Mouse (Mus musculus): Measurements from ENCODE around the gene Rabgef1. TPM values are rescaled to one million over a fixed set of nuclear protein-coding genes. Genes with fewer than 3 reads are reported as not detected.

Rabgef1 gene
- 10 to 100 TPM; 59.4 to 70.2 TPM for total RNA-seq (2023)

GRCm38 (mm10) chr5:130171423-130171954, at the start of gene Rabgef1:
Rabgef1 (plus strand) TSS chr5:130171798.

GRCm38 (mm10) chr5:130144334-130145312, 27.0 kb upstream of the Rabgef1 start, which contains the start of gene Kctd7:
Kctd7 (plus strand) TSS chr5:130144861.

GRCm38 (mm10) chr5:130216781-130217180, 45.2 kb downstream of the Rabgef1 start, which contains the start of gene Tmem248:
Tmem248 (plus strand) TSS chr5:130217081.

DNA sequence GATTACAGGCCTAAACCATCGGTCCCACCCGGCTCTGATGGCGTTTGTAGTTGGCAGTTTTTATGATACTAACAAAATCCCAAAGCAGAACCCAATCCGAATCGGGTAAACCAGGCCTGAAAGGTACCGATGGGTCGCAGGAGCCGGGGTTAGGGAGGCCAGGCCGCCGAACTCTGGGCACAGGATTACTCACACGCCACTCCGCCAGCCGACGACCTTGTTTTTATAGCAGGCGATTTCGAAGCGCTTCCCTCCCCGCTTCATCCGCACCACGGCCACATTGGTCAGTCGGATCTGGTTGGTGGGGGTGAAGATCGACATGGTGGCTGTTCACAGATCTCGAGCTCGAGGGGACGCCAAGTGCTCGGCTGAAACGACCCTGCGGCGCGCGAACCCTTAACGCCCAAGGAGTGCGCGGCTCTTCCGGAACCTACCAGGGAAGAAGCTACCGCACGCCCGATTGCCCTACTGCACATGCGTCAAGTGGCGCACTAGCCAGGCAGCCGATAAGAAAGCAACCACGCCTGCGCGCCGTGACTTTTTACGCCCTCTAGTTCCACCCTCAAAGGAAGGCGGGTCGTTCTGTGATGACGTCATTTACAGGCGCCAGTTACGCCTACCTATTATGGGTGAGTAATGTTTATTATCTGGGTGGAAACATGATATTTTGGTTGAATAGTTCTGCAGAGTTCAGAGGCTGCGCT, 83.6 kb downstream of the Rabgef1 start, which contains the start of the genes Sbds and Tyw1:
Sbds (minus strand) TSS at position 514 of the 704 bp plus-strand sequence.
Tyw1 (plus strand) TSS at position 603 of the 704 bp plus-strand sequence.

Other genes with a start within 250 kb of the Rabgef1 start
- gene Vkorc1l1, start 229.8 kb upstream of the Rabgef1 start, total RNA-seq (2023), result 10 to 100 TPM; 13.8 to 15.7 TPM
- gene Gusb, start 168.7 kb upstream of the Rabgef1 start, total RNA-seq (2023), result 10 to 100 TPM; 34.8 to 40.1 TPM
- 10 to 100 TPM; 14.1 to 14.3 TPM for gene Asl, start 142.6 kb upstream of the Rabgef1 start, total RNA-seq (2023)
- gene Crcp, start 142.5 kb upstream of the Rabgef1 start, total RNA-seq (2023), result 10 to 100 TPM; 21.0 to 27.9 TPM
- gene Tpst1, start 98.5 kb upstream of the Rabgef1 start, total RNA-seq (2023), result 10 to 100 TPM; 35.5 to 46.5 TPM
- 1 to 10 TPM; 4.4 to 4.6 TPM for gene Kctd7, start 26.9 kb upstream of the Rabgef1 start, total RNA-seq (2023)
- 10 to 100 TPM; 65.8 to 67.0 TPM for gene Tmem248, start 45.3 kb downstream of the Rabgef1 start, total RNA-seq (2023)
- 100 to 1,000 TPM; 108 to 126 TPM for gene Sbds, start 83.7 kb downstream of the Rabgef1 start, total RNA-seq (2023)
- 10 to 100 TPM; 28.8 to 28.9 TPM for gene Tyw1, start 83.8 kb downstream of the Rabgef1 start, total RNA-seq (2023)
- gene Caln1, start 197.7 kb downstream of the Rabgef1 start, total RNA-seq (2023), result not detected
- not detected for gene A330070K13Rik, start 212.8 kb downstream of the Rabgef1 start, total RNA-seq (2023)

All from B cell, adult 67 days (primary cell).